Mouse (Mus musculus) frontal cortex, adult (tissue): Measurements from ENCODE around the gene Slc37a1.

Experiments
- ATAC-seq: cut with Nextera tagmentation; 2 replicates; pipeline ENCODE4 v1.9.2; 2017; ENCODE audit warnings: mild to moderate bottlenecking, moderate library complexity, mixed read lengths; ENCODE audit not compliant: low TSS enrichment

Slc37a1 gene

GRCm38 (mm10) chr17:31317521-31318272 is 31.1 kb downstream of the Slc37a1 start:
- 0 out of 2 replicates have a peak, but pooled peaks have one; percentile 22 for ATAC-seq

- no peak for ATAC-seq
These were observed 32.5 kb downstream of the Slc37a1 start for GRCm38 (mm10) chr17:31318906-31319767.

GRCm38 (mm10) chr17:31321425-31321824 is 34.8 kb downstream of the Slc37a1 start:
- peak; percentile 87 for ATAC-seq

- ATAC-seq, result no peak
These were observed 35.9 kb downstream of the Slc37a1 start for GRCm38 (mm10) chr17:31322446-31322845.

GRCm38 (mm10) chr17:31323379-31323778 is 36.8 kb downstream of the Slc37a1 start:
- no peak for ATAC-seq

- peak; percentile 36; the same call in 1 of the 2 replicates for ATAC-seq
These were observed 37.6 kb downstream of the Slc37a1 start for GRCm38 (mm10) chr17:31324227-31324626.

- no peak for ATAC-seq
These were observed 39.0 kb downstream of the Slc37a1 start for GRCm38 (mm10) chr17:31325451-31326219.

GRCm38 (mm10) chr17:31326220-31326852 is 39.7 kb downstream of the Slc37a1 start:
- ATAC-seq, result no peak

GRCm38 (mm10) chr17:31328466-31328865 is 41.9 kb downstream of the Slc37a1 start:
- no peak for ATAC-seq

GRCm38 (mm10) chr17:31330622-31331021 is 44.0 kb downstream of the Slc37a1 start:
- no peak for ATAC-seq

- ATAC-seq, result no peak
These were observed 44.7 kb downstream of the Slc37a1 start for GRCm38 (mm10) chr17:31331273-31331672.

- ATAC-seq, result no peak
These were observed 45.3 kb downstream of the Slc37a1 start for GRCm38 (mm10) chr17:31331920-31332319.

- ATAC-seq, result no peak
These were observed 45.7 kb downstream of the Slc37a1 start for GRCm38 (mm10) chr17:31332333-31332732.

- ATAC-seq, result no peak
These were observed 48.1 kb downstream of the Slc37a1 start for GRCm38 (mm10) chr17:31334509-31335260.

- no peak for ATAC-seq
These were observed 48.9 kb downstream of the Slc37a1 start for GRCm38 (mm10) chr17:31335344-31336080.

- no peak for ATAC-seq
These were observed 53.2 kb downstream of the Slc37a1 start for GRCm38 (mm10) chr17:31339769-31340168.

GRCm38 (mm10) chr17:31342191-31342590 is 55.6 kb downstream of the Slc37a1 start:
- 0 out of 2 replicates have a peak, but pooled peaks have one; percentile 51 for ATAC-seq

GRCm38 (mm10) chr17:31344172-31344801 is 57.7 kb downstream of the Slc37a1 start:
- ATAC-seq, result 0 out of 2 replicates have a peak, but pooled peaks have one; percentile 57

- ATAC-seq, result no peak
These were observed 58.2 kb downstream of the Slc37a1 start for GRCm38 (mm10) chr17:31344816-31345215.
